Mouse (Mus musculus) activated CD4-positive, CD25-positive, alpha-beta regulatory T cell, adult 4 months (primary cell): ENCODE results near the gene Tecr. TPM values are rescaled to one million over a fixed set of nuclear protein-coding genes. Genes with fewer than 3 reads are reported as not detected.
A peak's percentile ranks its signal among the peaks of the same experiment; 100 is the strongest.
"Not testable (repeated sequence)": the region's sequence is repeated elsewhere in the genome, so short reads cannot be mapped to it uniquely, and the experiment has no call there.

Experiments
- ATAC-seq: one replicate; pipeline ENCODE4 v1.8.0; 2017
- polyA plus RNA-seq, 2 experiments: library from polyadenylated mRNA; unstranded; fragments of 100-300 nt; shearing (Covaris generic); gene quantifications; one replicate each; pipeline ENCODE4 v1.2.1; 2017

The Tecr gene
- polyA plus RNA-seq, 2 experiments from 2014 or later: 421 to 424 TPM

DNA sequence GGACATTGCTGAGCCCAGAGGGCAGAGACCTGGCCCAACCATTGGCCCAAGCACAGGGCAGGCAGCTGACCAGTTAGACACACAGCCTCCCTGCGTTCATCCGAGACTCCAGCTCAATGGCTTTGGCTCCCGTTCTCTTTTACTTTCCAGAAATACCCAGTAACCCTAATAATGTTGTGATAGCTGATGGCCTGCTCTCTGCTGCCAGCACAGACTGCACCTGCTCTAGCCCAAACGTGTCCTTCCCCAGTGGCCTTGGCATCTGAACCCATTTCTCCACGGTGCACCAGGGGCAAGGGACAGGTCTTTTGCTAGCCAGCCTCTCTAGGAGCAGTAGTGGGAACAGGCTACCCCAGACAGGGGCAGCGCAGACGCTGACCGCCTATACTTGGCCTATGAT lies 26.9 kb downstream of the Tecr start:
- ATAC-seq: no peak

DNA sequence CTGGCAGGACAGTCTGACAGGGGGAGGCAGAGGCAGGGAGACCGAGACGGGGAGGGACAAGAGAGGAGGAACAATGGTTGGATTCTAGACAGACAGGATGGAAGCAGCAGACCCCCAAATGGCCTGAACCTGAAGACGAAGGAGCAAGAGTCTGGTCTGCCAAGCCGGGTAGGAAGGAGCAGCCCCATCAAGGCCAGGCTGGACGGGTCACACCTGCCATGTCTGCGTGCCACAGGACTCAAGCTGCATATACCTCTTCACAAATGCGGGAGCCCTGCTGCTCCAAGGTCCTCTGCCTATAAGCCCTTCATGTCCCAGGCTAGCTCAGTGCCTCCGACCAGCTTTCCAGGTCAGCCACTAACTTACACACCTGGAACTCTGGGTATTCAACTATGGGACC lies 28.1 kb downstream of the Tecr start:
- no peak for ATAC-seq

DNA sequence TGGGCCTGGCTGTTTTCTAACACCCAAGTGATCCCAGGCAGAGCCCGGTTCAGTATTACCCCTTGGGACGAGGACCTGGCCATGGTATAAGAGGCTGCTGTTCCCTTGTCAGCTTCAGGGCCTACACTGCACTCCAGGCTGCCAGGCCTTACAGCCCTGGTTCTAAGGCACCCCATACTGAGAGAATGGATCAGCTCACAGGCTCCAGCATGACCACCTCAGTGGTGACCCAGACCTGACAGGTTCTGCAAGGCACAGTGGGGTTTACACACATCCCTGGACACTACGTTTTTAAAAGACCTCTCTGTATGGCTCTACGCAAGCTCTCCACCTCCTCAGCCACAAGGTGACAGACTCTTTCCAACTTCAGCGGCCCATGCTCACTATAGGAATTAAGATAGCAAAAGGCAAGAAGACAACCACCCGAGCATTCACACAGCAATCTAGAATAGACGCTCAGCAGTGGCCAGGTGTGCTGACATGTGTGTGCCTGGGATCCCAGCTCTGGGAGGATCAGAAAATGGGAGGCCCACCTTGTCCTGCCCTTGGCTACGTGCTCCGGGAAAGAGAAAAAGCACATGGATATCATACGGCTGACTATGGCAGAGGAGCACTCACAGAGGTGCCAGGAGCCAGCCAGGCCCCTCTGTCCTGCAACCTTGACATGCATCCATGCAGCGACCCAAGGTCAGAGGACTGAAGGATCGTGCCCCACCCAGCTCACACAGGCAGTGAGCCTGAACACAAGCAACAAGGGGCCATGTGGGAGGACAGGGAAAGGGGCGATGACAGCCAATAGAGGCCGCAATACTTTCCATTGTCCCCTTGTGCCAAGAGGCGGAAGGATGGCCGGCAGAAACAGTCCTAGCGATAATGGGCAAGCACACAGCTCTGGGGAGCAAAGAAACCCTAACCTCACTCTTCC lies 29.4 kb downstream of the Tecr start:
- no peak for ATAC-seq

DNA sequence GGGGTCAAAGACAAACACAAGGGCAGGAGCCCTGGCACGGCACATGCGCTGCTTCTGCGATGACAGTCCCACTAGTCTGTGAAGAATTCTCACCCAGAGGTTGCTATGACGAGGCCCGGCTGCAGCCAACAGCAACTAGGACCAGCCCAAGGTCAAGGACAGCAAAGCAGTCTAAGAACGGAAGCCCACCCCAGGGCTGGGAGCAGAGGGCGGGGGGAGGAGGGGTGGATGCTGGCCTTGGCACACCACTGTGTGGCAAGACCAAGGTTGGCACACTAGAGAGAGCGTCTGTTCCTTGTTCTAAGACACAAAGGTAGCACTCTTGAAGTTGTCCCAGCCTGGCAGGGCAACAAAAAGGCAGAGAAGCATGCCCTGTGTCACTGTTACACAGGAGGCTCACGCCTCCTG lies 30.4 kb downstream of the Tecr start:
- ATAC-seq: no peak

DNA sequence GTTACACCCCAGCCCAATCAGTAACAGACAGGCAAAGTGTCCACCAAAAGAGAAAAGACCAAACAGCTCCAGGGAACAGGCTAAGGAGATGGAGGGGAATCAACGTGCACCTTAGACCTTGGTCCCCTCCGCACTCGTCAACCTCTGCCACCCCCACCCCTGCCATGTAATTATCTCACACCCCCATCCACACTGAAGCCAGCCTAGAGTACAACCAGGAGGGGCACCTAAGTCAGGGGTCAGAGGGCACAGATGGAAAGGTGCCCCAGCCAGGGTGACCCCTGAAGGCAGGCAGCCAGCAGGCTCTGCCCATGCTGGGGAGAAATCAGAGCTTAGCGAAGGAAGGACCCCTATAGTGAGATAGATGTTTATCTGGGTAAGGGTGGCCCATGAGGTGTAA lies 30.9 kb downstream of the Tecr start:
- no peak for ATAC-seq

DNA sequence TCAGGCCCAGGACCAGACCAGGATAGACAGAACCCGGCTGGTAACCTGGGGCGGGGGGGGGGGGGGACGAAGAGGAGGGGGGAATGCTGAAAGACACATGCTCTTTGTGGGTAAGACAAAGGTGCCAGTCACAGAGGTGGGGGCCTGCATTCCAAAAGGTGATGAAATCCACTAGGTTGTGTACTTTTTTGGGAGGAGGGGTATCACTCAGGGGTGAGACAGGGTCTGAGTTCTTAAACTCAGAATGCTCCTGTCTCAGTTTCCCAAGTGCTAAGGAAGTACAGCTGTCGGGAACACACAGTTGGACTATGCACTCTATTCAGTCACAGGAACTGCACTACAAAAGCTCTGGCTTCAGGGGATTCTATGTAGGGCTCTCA lies 31.3 kb downstream of the Tecr start:
- no peak for ATAC-seq

DNA sequence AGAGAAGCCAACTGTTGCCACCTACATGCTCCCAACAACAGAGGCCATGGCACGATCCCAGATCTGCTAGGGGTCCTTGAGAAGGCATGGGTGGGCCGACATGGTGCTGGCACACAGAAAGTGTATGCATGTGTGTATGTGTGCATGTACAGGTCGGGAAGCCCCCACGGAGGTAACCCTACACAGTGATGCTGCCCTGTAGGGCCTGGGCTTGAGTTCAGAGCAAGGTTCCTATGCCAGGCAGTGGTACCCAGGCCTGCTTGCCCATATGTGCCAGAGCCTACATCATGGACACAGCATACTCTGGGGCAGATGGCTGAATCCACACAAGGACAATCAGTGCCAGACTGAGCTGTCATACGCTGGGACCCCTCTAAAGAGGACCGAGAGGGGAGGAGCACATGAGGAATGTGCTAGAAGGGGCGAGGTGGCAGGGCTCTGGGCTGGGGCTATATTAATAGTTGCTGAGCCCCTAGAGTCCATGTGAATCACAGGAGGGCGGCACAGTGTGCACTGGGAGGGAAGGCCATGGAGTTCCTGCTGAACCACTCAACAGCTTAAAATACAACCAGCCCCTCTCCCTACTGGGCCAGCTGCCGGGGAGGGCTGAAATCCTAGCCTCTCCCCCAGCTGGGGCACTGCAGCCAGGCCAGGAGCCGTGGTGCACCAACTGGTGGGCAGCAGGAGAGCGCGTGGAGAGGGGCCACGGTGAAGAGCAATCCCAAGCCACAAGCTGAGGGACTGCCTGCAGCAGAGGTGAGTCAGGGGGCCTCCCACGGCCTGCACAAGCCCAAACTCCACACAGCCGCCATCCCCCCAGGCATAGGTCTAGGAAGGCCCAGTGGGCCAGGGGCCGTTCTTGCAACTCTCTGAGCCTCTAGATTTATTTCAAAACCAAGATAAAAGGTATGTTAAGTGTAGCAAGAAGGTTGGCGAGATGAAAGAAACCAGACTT lies 31.9 kb downstream of the Tecr start:
- ATAC-seq: no peak

DNA sequence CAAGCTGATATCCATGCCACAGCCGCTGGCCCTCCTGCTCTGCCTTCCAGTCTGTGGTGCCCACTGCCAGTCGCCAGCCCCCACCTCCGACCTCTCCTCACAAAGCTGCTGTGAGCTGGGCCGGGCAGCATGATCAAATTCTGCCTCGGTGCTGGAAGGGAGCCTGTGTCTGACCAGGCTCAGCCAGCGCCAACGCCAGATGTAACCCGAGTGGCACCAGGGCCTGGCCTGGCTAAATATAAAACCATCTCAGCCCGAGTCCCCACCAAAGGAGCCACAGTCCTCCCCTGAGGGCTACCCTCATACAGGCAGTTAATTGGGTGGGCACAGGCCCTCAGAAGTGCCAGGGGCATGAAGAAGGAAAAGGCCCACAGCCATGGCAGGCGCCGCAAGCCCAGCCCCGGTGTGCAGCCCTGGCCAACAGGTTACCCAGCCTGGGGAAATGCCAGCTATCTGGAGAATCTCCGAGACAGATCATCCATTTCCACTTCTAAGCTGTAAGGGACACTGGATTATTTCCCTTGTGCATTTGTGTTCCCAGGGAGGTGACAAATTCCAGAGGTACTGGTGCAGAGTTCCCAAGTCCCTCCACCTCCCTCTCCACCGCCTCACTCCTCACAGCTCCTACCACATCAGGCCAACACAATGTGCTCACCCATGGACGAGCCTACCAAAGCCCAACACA lies 33.0 kb downstream of the Tecr start:
- no peak for ATAC-seq

DNA sequence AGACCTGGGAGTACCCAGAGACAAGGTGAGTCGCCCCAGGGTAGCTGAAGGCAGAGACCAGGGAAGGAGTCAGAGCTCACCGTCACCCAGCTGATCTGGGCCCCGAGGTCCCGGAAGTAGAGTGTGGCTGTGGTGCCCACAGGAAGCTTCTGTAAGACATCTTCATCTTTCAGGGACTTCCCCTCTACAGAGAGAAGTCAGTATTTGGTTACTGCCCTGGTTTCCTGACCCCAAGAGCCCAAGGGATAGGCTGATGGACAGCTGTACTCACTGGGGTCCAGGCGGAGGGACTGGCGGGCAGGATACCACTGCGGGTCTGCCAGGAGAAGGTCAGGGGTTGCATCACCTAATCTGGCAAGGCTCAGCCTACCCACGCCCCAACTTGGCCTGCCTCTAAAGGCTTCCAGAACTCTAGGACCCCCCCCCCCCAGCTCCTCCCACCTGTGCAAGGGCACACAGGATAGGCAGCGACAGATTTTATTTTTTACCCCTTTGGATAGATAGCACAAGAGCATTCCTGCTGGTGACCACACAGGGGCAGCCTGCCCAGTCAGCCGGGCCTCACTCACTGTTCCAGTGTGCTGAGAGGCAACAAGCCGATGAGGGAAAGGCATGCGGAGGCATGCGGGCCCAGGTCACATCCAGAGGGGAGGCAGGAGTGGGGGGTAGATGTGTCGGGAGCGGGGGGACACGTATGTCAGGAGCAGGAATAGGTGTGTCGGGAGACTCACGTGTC lies 34.5 kb downstream of the Tecr start:
- peak; percentile 99 for ATAC-seq

DNA sequence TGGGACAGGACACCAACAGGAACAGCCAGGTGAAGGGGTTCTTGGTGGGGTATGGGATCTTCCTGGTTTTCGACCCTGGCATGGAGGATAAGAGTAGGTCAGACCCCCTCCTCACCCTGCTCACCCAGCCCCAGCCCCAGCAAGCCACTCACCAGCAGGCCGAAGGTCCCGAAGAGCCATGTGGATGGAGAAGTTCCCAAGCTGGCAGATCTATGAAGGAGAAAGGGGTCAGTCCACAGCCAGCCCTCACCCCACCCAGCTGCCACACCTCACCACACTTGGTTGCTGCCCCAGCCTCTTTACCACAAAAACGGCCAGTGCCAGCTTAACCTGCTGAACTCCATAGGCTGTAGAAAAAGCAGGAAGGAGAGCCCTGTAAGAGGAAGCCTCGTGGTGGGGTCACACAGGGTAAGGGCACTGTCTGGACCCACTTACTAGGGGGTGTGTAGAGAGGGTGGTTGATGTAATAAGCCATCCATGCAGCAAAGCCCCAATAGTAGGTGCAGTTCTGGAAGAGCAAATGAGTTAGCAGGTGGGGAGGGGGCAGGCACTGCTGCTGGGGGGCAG lies 35.4 kb downstream of the Tecr start:
- no peak for ATAC-seq

DNA sequence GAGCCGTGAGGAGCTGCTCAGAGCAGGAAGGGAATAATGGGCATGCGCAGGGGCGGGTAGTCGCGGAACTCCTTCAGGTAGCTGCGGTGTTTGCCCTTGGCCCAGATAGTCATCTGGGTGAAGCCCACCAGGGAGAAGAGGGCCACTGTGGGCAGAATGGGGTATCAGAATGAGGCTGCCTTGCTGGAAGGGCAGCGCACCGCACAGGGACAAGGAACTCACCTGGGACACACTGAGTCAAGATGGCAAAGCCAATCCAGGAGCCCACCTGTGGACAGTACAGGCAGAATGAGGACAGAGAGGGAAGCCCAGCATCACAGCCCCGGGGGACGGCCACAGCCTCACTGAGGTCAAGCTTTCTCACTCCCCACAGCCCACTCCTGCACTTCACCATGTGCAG lies 36.0 kb downstream of the Tecr start:
- no peak for ATAC-seq

DNA sequence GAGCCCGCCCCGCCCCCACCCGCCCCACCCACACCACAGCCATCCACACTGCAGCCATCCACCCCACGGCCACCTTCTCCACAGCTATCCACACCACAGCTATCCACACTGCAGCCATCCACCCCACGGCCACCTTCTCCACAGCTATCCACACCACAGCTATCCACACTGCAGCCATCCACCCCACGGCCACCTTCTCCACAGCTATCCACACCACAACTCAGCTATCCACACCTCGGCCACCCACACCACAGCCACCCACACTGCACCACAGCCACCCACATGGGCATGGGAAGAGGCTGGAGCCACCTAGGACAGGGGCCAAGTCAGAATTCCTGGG lies 36.8 kb downstream of the Tecr start:
- ATAC-seq: not testable (repeated sequence)

DNA sequence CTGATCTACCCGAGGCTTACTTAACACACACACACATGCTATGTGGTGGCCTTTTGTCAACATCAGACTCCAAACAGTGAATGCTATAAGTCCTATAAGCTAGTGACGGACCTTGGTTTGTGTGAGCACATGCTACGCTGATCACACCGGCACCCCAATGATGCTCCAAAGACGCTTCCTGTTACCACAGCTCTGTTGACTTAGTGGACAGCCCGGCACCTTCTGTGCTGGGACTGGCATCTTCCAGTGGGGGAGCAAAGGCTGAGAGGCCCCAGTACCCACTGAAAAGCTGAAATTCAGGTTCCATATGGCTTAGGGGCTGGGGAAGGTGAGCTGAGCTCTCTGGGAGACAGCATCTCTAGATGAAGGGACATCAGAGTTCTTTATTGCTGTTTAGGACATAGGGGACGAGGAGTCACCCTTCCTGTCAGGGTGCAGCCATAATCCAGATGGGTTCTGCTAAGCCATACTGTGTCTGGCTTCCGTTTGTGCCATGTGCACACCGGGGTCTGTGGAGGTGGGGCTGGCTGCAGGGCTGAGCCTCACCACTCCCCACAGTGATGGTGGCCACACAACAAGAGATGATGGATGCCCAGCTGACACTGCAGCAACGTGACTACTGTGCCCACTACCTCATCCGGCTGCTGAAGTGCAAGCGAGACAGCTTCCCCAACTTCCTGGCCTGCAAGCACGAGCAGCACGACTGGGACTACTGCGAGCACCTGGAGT lies 37.3 kb downstream of the Tecr start:
- ATAC-seq: no peak

DNA sequence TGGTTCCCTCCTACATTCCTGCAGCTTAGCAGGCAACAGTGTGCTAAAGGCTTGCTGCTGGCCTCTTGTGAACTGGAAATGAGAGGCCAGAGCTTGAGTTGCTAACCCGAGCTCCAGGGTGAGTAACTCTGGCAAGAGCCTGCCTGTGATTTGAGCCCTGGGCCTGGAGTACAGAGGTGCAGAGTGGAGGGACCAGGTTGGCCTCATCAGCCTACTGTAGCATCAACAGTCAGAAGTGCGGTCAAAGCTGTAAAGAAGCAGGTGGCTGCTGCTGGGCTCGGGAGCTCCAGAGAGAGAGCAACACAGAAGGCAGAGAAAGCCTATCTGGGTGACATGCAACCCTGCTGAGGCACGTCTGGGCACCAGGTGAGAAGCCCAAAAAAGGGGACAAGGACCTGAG lies 38.6 kb downstream of the Tecr start:
- ATAC-seq: no peak

DNA sequence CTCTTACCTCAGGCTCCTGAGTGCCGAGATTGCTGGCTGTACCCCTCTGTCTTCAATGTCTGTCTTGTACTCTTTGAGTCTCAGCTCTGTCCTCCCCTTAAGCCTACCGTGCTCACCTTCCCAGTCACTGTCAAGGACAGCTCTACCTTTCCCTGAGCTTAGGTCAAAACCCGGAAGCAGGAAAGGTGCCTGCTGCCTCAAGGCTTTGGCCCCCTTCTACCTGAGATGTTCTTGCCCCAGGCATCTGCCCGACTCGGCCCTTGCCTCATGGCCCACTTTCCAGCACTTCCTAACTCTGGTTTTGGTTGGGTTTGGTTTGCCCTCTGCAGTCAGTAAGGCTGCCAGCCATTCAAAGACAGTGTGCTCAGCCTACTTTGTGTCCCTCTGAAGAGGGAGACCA lies 39.0 kb downstream of the Tecr start:
- no peak for ATAC-seq

DNA sequence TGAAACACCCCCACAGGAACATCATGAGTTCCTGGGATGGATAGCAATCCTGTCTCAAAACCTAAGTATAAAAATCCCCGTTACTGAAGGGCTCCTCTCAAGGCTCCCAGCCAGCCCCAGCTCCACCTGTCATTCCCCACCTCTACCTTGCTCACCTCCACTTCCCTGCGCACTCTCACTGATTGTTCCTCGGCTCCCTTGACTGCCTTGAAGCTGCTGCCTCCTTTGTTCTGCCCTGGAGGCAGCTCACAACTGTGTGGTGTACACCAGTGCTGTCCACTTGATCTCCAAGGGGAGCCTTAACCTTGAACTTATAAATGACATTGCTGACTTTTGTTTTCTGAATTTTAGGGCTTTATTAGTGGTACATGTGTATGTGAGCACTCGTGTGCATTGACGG lies 39.6 kb downstream of the Tecr start:
- ATAC-seq: no peak

DNA sequence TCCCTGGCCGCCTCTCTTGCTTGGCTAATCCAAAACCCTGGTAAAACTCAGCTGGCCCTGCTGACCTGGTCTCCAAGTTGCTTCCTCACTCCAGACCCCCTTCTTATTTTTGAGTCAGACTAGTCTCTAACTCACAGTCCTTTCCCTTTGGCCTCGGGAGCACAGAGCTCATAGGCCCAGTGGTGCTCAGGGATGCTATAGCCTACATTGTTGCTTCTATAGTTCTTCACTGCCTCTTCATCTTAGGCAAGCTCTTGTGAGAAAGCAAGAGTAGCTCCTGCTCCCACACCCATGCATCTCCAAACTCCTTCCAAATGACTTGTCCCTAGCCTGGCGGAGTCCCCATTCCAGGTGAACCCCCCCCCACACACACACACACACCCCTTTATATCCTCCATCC lies 40.1 kb downstream of the Tecr start:
- ATAC-seq: no peak

DNA sequence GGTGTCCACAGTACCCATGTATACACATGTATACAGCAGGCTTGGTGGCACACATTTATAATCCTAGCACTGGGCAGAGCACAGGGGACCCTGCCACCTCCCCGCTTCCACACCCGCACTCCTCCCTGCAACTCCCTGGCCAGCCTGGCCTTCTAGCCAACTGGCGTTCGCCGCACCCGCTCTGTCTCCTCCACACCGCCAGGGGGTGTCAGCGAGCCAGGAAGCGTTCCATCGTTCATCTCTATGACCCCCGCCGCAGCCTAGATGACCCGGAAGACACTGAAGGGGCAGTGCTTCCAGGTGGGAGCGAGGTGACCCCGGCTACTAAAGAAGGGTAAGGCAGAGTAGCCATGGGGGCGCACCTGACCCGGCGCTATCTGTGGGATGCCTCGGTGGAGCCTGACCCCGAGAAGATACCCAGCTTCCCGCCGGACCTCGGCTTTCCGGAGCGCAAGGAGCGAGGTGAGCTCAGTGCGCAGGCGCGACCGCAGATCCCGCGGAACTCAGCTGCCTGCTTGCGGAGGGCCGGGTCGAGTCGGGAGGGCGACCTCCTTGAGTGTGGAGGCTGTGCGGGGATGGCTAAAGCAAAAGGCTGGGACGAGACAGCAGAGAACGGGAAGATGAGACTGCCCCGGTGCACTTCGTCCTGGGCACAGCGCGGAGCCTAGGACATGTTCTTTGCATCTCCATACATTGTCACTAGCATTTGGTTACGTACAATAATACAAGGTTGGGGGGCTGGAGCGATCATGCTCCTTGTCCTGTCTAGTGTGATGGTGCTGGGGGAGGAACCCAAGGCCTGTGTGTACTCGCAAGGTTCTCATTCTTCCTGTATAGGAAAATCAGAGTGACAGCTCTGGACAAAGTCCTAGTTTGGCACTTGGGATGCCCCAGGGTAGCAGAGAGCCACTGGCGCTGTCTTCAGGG lies 41.0 kb downstream of the Tecr start, which contains the start of gene Ndufb7:
Gene Ndufb7, plus strand, starts transcription at position 203 of the 927 bp plus-strand sequence.
- peak; percentile 92 for ATAC-seq

DNA sequence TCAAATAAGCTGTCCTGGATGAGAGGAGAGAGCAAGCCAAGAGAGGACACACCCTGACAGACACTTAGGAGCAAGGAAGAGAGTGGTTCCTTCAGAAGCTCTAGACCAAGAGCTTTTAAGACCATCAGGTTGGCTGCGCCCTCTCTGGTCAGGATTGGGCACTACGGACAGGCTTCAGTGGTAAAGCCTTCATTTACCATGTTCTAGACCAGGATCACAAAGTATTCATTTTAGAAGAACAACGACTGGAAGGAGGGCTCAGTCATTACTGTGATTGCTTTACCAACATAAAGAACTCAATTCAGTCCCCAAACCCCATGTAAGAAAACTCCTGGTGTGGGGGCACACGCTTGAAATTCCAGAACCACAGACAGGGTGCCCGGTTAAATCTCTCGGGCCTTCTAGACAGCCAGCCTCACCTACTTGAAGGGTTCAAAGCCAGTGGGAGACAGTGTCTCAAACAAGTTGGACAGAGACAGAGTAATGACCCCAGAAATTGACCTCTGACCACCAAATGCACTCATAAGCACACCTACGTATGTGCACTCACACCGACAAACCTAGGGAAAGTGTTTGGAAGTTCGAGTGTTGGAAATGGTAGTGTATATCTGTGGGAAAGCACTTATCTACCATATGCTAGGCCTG lies 41.9 kb downstream of the Tecr start:
- ATAC-seq: no peak

DNA sequence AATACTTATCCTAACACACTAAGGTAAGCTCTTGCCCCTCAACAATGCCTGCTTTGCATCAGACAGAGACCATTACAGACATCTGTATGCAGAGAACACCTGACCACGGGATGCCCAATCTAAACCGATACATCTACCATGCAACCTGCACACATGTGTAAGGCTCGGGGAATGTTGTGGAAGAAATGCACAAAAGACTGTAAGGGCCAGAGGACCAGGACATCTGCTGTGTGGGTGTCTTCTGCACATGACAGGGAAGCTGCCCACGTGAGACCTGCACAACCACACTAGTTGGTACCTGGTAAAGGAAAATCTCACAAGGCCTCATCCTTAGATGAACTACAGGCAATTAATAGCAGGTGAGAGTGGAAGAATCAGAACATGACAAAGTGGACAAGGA lies 44.5 kb downstream of the Tecr start:
- ATAC-seq: no peak
